Mouse (Mus musculus): ENCODE results near the gene Sostdc1.

DNA sequence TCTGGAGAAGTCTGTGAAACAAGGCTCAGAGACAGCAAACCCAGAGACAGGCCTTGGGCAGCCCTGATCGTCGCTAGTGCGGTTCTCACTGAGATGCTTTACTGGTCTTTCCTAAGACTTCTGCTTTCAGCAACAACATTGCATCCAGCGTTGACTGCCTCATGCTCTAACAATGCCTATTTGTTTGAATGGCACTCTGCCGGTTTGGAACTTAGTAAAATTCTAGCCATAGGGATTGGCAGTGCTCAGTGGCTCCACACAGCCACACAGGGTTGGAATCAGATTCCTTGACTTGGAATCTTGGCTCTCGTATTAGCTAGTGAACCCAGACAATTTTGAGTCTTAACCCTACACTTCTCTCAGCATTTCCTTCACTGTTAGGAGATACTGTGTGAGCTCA is 22.6 kb upstream of the Sostdc1 start:
- TF ChIP-seq POLR2A (IDR thresholded peaks at IDR 0.05; ENCODE audit: extremely low read depth, insufficient read depth, low read length) (no peak), CTCF (IDR thresholded peaks at IDR 0.05; ENCODE audit: low read depth, low read length) (no peak)

Data from liver, adult 2 months (tissue).